In the genomic region with DNA sequence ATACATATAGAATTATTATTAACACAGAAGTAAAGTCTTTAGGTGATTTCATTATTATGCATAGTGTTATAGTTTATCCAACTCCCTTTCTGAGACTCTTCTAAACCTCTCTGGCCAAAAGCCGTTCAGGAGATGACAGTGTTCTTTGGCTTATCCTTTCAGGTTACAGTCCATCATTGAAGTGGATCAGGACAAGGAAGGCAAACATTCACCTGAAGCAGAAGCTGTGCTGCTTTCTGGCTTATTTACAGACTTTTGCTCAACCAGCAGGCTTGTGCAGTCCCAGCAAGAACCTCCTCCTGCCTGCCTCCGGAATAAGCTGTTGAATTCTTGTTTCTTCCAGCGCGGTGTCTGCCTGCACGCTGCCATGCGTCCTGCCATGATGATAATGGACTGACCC, we compare ENCODE assay signal across 8 mouse cellular contexts. TPM values are rescaled to one million over a fixed set of nuclear protein-coding genes. Genes with fewer than 3 reads are reported as not detected.
DNase-seq lines count a peak whose midpoint lies in the region; ATAC-seq lines count a peak whose summit lies in the region.

Gene Tpst1, plus strand, starts transcription at position 301 of the 400 bp plus-strand sequence.

- H3K27ac ChIP-seq in heart, embryonic 14.5 days (replicated peaks in 1 of 2; ENCODE audit: control insufficient read depth in 1 of 2, insufficient read depth in 1 of 2, low read depth in 2 of 2, low read length in 2 of 2): no peak within 1 kb of the TSS
- no peak within 1 kb of the TSS for H3K27ac ChIP-seq in heart, embryonic 16.5 days (ENCODE audit: low read length)
- no peak within 1 kb of the TSS for H3K27ac ChIP-seq in limb, embryonic 10.5 days
- no peak within 1 kb of the TSS for H3K27ac ChIP-seq in stomach, embryonic 15.5 days

- H3K9me3 ChIP-seq in heart, embryonic 14.5 days (ENCODE audit: control insufficient read depth, low read length): no peaks in the 10 kb centered on the region
- H3K9me3 ChIP-seq in heart, embryonic 16.5 days (replicated peaks; ENCODE audit: control insufficient read depth, low read length): peaks cover 3% of the 10 kb centered on the region; the same call in 1 of the 2 replicates
- no peaks in the 10 kb centered on the region for H3K9me3 ChIP-seq in limb, embryonic 10.5 days (replicated peaks)
- H3K9me3 ChIP-seq in stomach, embryonic 15.5 days: no peaks in the 10 kb centered on the region

- ATAC-seq in heart, embryonic 14.5 days (ENCODE audit: insufficient number of reproducible peaks, insufficient read depth, low FRiP score, low read depth): no peak
- ATAC-seq in heart, embryonic 16.5 days (replicated peaks; ENCODE audit: extremely low read depth, insufficient read depth, low FRiP score): no peak
- ATAC-seq in stomach, embryonic 15.5 days (ENCODE audit: insufficient read depth, low FRiP score, low read depth): no peak

- WGBS in heart, embryonic 14.5 days: 84% methylated on average over 6 of the region's 6 CpGs
- WGBS in heart, embryonic 16.5 days: 89% methylated on average over 6 of the region's 6 CpGs
- WGBS in limb, embryonic 10.5 days: 90% methylated on average over 6 of the region's 6 CpGs
- 86% methylated on average over 6 of the region's 6 CpGs for WGBS in stomach, embryonic 15.5 days

- peaks cover 0 to 2% of the 10 kb centered on the region in 2 experiments; a peak in 1 of 4 replicates for H3K4me1 ChIP-seq in heart, embryonic 14.5 days (ENCODE audit: control insufficient read depth in 2 of 2, insufficient read depth in 2 of 2, low read length in 2 of 2)
- no peaks in the 10 kb centered on the region for H3K4me1 ChIP-seq in heart, embryonic 16.5 days (ENCODE audit: control insufficient read depth, insufficient read depth, low read length)
- H3K4me1 ChIP-seq in limb, embryonic 10.5 days: no peaks in the 10 kb centered on the region
- no peaks in the 10 kb centered on the region for H3K4me1 ChIP-seq in stomach, embryonic 15.5 days

- H3K9ac ChIP-seq in heart, embryonic 14.5 days (ENCODE audit: low read length): no peak within 1 kb of the TSS
- no peak within 1 kb of the TSS for H3K9ac ChIP-seq in heart, embryonic 16.5 days (ENCODE audit: low read length)
- no peak within 1 kb of the TSS for H3K9ac ChIP-seq in stomach, embryonic 15.5 days

- no peak within 1 kb of the TSS for H3K4me3 ChIP-seq in heart, embryonic 14.5 days (ENCODE audit: control insufficient read depth in 1 of 2, insufficient read depth in 1 of 2, low read depth in 1 of 2, low read length in 2 of 2)
- no peak within 1 kb of the TSS for H3K4me3 ChIP-seq in heart, embryonic 16.5 days (ENCODE audit: low read length)
- H3K4me3 ChIP-seq in limb, embryonic 10.5 days: no peak within 1 kb of the TSS
- H3K4me3 ChIP-seq in stomach, embryonic 15.5 days (replicated peaks): no peak within 1 kb of the TSS

- H3K36me3 ChIP-seq in heart, embryonic 14.5 days (ENCODE audit: control insufficient read depth, insufficient read depth, low read length): no peaks in the 10 kb centered on the region
- H3K36me3 ChIP-seq in heart, embryonic 16.5 days (ENCODE audit: control insufficient read depth, insufficient read depth): no peaks in the 10 kb centered on the region
- no peaks in the 10 kb centered on the region for H3K36me3 ChIP-seq in limb, embryonic 10.5 days
- no peaks in the 10 kb centered on the region for H3K36me3 ChIP-seq in stomach, embryonic 15.5 days

- DNase-seq in heart, adult 18-20 months: no peak
- DNase-seq in adrenal gland, postnatal 10 days: no peak
- DNase-seq in limb, embryonic 10.5 days (ENCODE audit: low spot score): no peak
- no peak for DNase-seq in right cerebral cortex, postnatal 14 days
- no peak for DNase-seq in c-Kit-positive CD71-positive TER-119-positive erythroid progenitor cells, embryonic 14.5 days (ENCODE audit: low spot score)

- H3K27me3 ChIP-seq in heart, embryonic 14.5 days (ENCODE audit: control insufficient read depth, insufficient read depth, low read length): peaks cover 24% of the 10 kb centered on the region
- peaks cover 11% of the 10 kb centered on the region for H3K27me3 ChIP-seq in heart, embryonic 16.5 days (ENCODE audit: control insufficient read depth, insufficient read depth, low read length)
- H3K27me3 ChIP-seq in limb, embryonic 10.5 days (ENCODE audit: low read depth, poor library complexity, severe bottlenecking): peaks cover 6% of the 10 kb centered on the region; the same call in 1 of the 2 replicates
- H3K27me3 ChIP-seq in stomach, embryonic 15.5 days (replicated peaks): no peaks in the 10 kb centered on the region

- no peak within 1 kb of the TSS for H3K4me2 ChIP-seq in heart, embryonic 14.5 days (ENCODE audit: low read length)
- H3K4me2 ChIP-seq in heart, embryonic 16.5 days (ENCODE audit: low read depth, low read length): no peak within 1 kb of the TSS
- H3K4me2 ChIP-seq in stomach, embryonic 15.5 days: no peak within 1 kb of the TSS

RNA-seq across cellular contexts. Expression of gene Tpst1, which starts in this region (rescaled TPM):
- 23.0 and 24.5 TPM in 2 replicates for polyA plus RNA-seq in heart, embryonic 14.5 days (2014; fragmentation: Nextera tagmentation; extraction: Ambion mirVana)
- 1 to 10 TPM; 6.9 to 8.3 TPM for total RNA-seq in heart, adult 18-20 months (2021)
- total RNA-seq in adrenal gland, postnatal 10 days (2021): 10 to 100 TPM; 35.1 to 40.0 TPM
- 26.5 and 27.6 TPM in 2 replicates for polyA plus RNA-seq in heart, embryonic 16.5 days (2015; fragmentation: Nextera tagmentation; extraction: Ambion mirVana)
- 65.4 and 65.6 TPM in 2 replicates for polyA plus RNA-seq in limb, embryonic 10.5 days (2016; fragmentation: Nextera tagmentation; extraction: Ambion mirVana)
- polyA plus RNA-seq in stomach, embryonic 15.5 days (2015; fragmentation: Nextera tagmentation; extraction: Ambion mirVana): 70.1 and 77.3 TPM in 2 replicates
